Mouse (Mus musculus): ENCODE data around the gene Col8a2. TPM values are rescaled to one million over a fixed set of nuclear protein-coding genes. Genes with fewer than 3 reads are reported as not detected.

The Col8a2 gene
- polyA plus RNA-seq, 1 experiment from 2014 or later, result 2.6 TPM

DNA sequence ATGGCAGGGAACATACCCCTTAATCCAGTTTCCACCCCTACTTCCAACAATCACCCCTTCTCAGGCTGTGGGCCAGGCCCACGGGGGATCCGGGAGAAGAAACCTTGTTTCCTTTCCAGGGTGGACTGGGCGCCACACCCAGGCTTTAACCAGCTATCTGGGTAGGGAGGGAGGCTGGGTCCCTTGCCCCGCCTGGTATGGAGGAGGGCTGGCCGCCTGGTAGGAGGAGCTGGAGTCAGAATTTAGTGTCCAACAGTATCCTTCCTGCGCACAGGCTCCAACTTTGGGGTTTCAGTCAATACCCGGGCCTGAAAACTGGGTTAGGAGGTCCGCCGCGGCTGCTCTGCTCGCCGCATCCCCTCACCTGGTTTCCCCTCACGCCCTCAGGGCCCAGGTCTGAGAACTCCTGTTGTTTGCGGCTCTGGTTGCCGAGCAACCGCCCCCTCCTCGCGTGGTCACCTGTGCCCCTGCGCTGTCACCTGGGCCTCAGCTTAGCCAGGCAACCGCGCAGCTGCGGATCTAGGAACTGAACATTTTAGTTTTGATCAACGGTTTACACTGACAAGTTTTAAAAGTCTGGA, 38.8 kb downstream of the Col8a2 start, which contains the start of gene Tekt2:
TSS of gene Tekt2 (minus strand) at position 408 of the 581 bp plus-strand sequence.
- Histone ChIP-seq H3K36me3 (replicated peaks) (no peaks in the 10 kb centered on the region), H3K9me3 (no peaks in the 10 kb centered on the region), H3K9ac (no peak within 1 kb of the TSS), H3K27ac (no peak within 1 kb of the TSS), H3K27me3 (replicated peaks) (peaks cover 11% of the 10 kb centered on the region; the same call in 1 of the 2 replicates), H3K4me2 (peak within 1 kb of the TSS; percentile 10), H3K4me3 (no peak within 1 kb of the TSS), H3K4me1 (peaks cover 21% of the 10 kb centered on the region)
- 12% methylated on average over 23 of the region's 23 CpGs for WGBS
- ATAC-seq (replicated peaks), result no peak

DNA sequence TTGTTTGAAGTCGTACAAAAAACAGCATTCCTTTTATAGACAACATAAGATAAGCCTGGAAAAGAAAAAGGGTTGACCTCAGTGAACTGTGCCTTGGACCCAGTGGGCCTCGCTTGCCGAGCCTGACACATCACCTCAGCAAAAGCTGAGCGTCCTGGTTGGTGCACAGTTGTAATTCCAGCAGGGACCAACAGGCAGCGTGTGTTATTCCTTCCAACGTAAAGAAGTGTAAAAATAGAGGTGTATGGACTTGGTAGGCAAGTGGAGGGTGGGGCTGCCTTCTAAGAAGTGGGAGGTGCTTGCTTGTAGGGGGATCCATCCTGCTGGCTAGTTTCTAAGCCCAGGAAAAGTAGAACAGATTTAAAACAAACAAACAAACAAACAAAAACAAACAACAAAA, 39.4 kb downstream of the Col8a2 start:
- Histone ChIP-seq H3K9ac (no peak overlapping the region), H3K27me3 (replicated peaks) (peaks cover 11% of the 10 kb centered on the region; the same call in 1 of the 2 replicates), H3K4me3 (no peak overlapping the region), H3K9me3 (no peaks in the 10 kb centered on the region), H3K36me3 (replicated peaks) (no peaks in the 10 kb centered on the region), H3K4me2 (no peak overlapping the region), H3K27ac (no peak overlapping the region), H3K4me1 (peaks cover 14% of the 10 kb centered on the region)
- no peak for ATAC-seq (replicated peaks)
- 26% methylated on average over 6 of the region's 6 CpGs for WGBS

DNA sequence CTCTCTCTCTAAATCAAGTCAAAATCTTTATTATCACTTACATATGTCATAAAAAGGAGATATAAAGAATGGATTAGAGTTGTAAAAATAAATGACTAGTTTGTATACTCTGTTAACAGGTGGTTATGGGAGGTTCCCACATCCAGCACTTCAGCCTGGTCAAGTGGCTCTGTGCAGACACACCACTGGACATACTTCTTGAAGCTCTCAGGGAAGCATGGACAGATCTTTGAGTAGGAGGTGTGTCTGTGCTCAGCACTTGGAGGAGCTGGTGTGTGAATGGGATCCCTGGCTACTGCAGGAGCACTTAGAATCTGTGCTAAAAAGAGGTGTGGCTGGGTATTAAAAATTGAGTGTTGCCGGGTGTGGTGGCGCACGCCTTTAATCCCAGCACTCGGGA, 43.7 kb downstream of the Col8a2 start:
- ATAC-seq (replicated peaks), result no peak
- Histone ChIP-seq H3K9me3 (no peaks in the 10 kb centered on the region), H3K4me1 (peaks cover 3% of the 10 kb centered on the region), H3K9ac (no peak overlapping the region), H3K27me3 (replicated peaks) (0 out of 2 replicates have a peak, but pooled peaks cover under 1% of the 10 kb centered on the region), H3K4me2 (no peak overlapping the region), H3K4me3 (no peak overlapping the region), H3K27ac (no peak overlapping the region), H3K36me3 (replicated peaks) (0 out of 2 replicates have a peak, but pooled peaks cover 2% of the 10 kb centered on the region)
- 92% methylated on average over 4 of the region's 4 CpGs for WGBS

- H3K9ac ChIP-seq, result no peak overlapping the region
- no peak for ATAC-seq (replicated peaks)
- H3K36me3 ChIP-seq (replicated peaks), result 0 out of 2 replicates have a peak, but pooled peaks cover 2% of the 10 kb centered on the region
- no peak overlapping the region for H3K4me3 ChIP-seq
- H3K4me1 ChIP-seq, result no peaks in the 10 kb centered on the region
- no peak overlapping the region for H3K27ac ChIP-seq
- H3K4me2 ChIP-seq, result no peak overlapping the region
- H3K27me3 ChIP-seq (replicated peaks), result no peaks in the 10 kb centered on the region
- H3K9me3 ChIP-seq, result no peaks in the 10 kb centered on the region
- WGBS, result 86% methylated on average over 1 of the region's 1 CpGs
These were observed 45.2 kb downstream of the Col8a2 start for GRCm38 (mm10) chr4:126331751-126332150.

DNA sequence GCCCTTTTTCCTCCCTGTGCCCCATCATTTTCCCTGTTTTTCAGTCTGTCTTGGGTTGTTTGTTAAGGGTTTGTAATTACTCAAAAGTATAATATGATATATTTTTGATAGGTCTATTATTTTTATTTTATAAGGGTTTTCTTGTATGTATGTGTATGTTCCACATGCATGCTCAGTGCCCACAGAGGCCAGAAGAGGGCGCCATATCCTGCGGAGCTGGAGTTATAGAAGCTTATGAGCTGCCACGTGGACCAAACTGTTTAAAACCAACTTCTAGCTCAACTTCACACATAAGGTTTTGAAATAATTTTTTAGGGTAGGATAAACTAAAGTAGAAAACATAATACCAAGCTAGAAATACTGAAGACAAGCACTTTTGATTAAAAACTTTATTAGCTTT, 45.8 kb downstream of the Col8a2 start:
- ATAC-seq (replicated peaks), result no peak

GRCm38 (mm10) chr4:126339461-126339860, 52.9 kb downstream of the Col8a2 start:
- WGBS, result 49% methylated on average over 4 of the region's 4 CpGs
- no peak overlapping the region for H3K9ac ChIP-seq
- H3K4me1 ChIP-seq, result no peaks in the 10 kb centered on the region
- H3K9me3 ChIP-seq, result no peaks in the 10 kb centered on the region
- H3K27me3 ChIP-seq (replicated peaks), result no peaks in the 10 kb centered on the region
- H3K36me3 ChIP-seq (replicated peaks), result no peaks in the 10 kb centered on the region
- H3K4me2 ChIP-seq, result no peak overlapping the region
- H3K4me3 ChIP-seq, result no peak overlapping the region
- H3K27ac ChIP-seq, result no peak overlapping the region
- no peak for ATAC-seq (replicated peaks)

More for the DNA sequence above, 45.8 kb downstream of the Col8a2 start:
- Histone ChIP-seq H3K4me2 (no peak overlapping the region), H3K9me3 (no peaks in the 10 kb centered on the region), H3K4me1 (no peaks in the 10 kb centered on the region), H3K4me3 (no peak overlapping the region), H3K36me3 (replicated peaks) (0 out of 2 replicates have a peak, but pooled peaks cover 2% of the 10 kb centered on the region), H3K9ac (no peak overlapping the region), H3K27ac (no peak overlapping the region), H3K27me3 (replicated peaks) (no peaks in the 10 kb centered on the region)
- WGBS, result 58% methylated on average over 3 of the region's 3 CpGs

- peaks cover 10% of the 10 kb centered on the region for H3K36me3 ChIP-seq (replicated peaks)
- no peak overlapping the region for H3K4me3 ChIP-seq
- no peaks in the 10 kb centered on the region for H3K27me3 ChIP-seq (replicated peaks)
- no peaks in the 10 kb centered on the region for H3K4me1 ChIP-seq
- no peak overlapping the region for H3K9ac ChIP-seq
- H3K9me3 ChIP-seq, result no peaks in the 10 kb centered on the region
- no peak overlapping the region for H3K4me2 ChIP-seq
- 81% methylated on average over 4 of the region's 4 CpGs for WGBS
- ATAC-seq (replicated peaks), result no peak
- no peak overlapping the region for H3K27ac ChIP-seq
These were observed 56.9 kb downstream of the Col8a2 start for GRCm38 (mm10) chr4:126343451-126343850.

- ATAC-seq (replicated peaks), result no peak
- no peak overlapping the region for H3K9ac ChIP-seq
- no peak overlapping the region for H3K27ac ChIP-seq
- WGBS, result 93% methylated on average over 1 of the region's 1 CpGs
- H3K4me1 ChIP-seq, result no peaks in the 10 kb centered on the region
- H3K4me2 ChIP-seq, result no peak overlapping the region
- peaks cover 23% of the 10 kb centered on the region for H3K36me3 ChIP-seq (replicated peaks)
- no peaks in the 10 kb centered on the region for H3K9me3 ChIP-seq
- no peaks in the 10 kb centered on the region for H3K27me3 ChIP-seq (replicated peaks)
- no peak overlapping the region for H3K4me3 ChIP-seq
These were observed 73.5 kb downstream of the Col8a2 start for GRCm38 (mm10) chr4:126360069-126360468.

Other genes starting within 250 kb of the Col8a2 start
- 130 and 131 TPM in 2 replicates for gene Mrps15, start 239.9 kb upstream of the Col8a2 start, polyA plus RNA-seq (2015; fragmentation: Nextera tagmentation; extraction: Ambion mirVana)
- gene Oscp1, start 228.2 kb upstream of the Col8a2 start, polyA plus RNA-seq (2015; fragmentation: Nextera tagmentation; extraction: Ambion mirVana), result 43.7 and 47.7 TPM in 2 replicates
- gene Lsm10, start 190.2 kb upstream of the Col8a2 start, polyA plus RNA-seq (2015; fragmentation: Nextera tagmentation; extraction: Ambion mirVana), result 48.7 and 53.0 TPM in 2 replicates
- gene Stk40, start 182.8 kb upstream of the Col8a2 start, polyA plus RNA-seq (2015; fragmentation: Nextera tagmentation; extraction: Ambion mirVana), result 34.4 and 35.2 TPM in 2 replicates
- gene Eva1b, start 139.0 kb upstream of the Col8a2 start, polyA plus RNA-seq (2015; fragmentation: Nextera tagmentation; extraction: Ambion mirVana), result 11.8 and 12.0 TPM in 2 replicates
- 1.3 TPM in 2 replicates for gene Sh3d21, start 123.3 kb upstream of the Col8a2 start, polyA plus RNA-seq (2015; fragmentation: Nextera tagmentation; extraction: Ambion mirVana)
- gene Thrap3, start 84.0 kb upstream of the Col8a2 start, polyA plus RNA-seq (2015; fragmentation: Nextera tagmentation; extraction: Ambion mirVana), result 140 and 150 TPM in 2 replicates
- 85.4 and 92.1 TPM in 2 replicates for gene Map7d1, start 30.4 kb upstream of the Col8a2 start, polyA plus RNA-seq (2015; fragmentation: Nextera tagmentation; extraction: Ambion mirVana)
- 184 and 188 TPM in 2 replicates for gene Trappc3, start 24.5 kb upstream of the Col8a2 start, polyA plus RNA-seq (2015; fragmentation: Nextera tagmentation; extraction: Ambion mirVana)
- 94.6 and 99.9 TPM in 2 replicates for gene Adprhl2, start 34.9 kb downstream of the Col8a2 start, polyA plus RNA-seq (2015; fragmentation: Nextera tagmentation; extraction: Ambion mirVana)
- gene Tekt2, start 38.9 kb downstream of the Col8a2 start, polyA plus RNA-seq (2015; fragmentation: Nextera tagmentation; extraction: Ambion mirVana), result 11.8 and 15.1 TPM in 2 replicates
- gene Ago3, start 142.8 kb downstream of the Col8a2 start, polyA plus RNA-seq (2015; fragmentation: Nextera tagmentation; extraction: Ambion mirVana), result 18.0 and 18.6 TPM in 2 replicates
- 11.9 TPM in 2 replicates for gene Ago1, start 181.8 kb downstream of the Col8a2 start, polyA plus RNA-seq (2015; fragmentation: Nextera tagmentation; extraction: Ambion mirVana)
- gene Ago4, start 246.7 kb downstream of the Col8a2 start, polyA plus RNA-seq (2015; fragmentation: Nextera tagmentation; extraction: Ambion mirVana), result 10.2 and 10.9 TPM in 2 replicates

All from midbrain, embryonic 15.5 days (tissue).